Mouse (Mus musculus): ENCODE data around the gene Zcchc14. TPM values are rescaled to one million over a fixed set of nuclear protein-coding genes. Genes with fewer than 3 reads are reported as not detected.

Gene Zcchc14
- polyA plus RNA-seq, 1 experiment from 2014 or later = 15.0 TPM

Other genes with a start within 250 kb of the Zcchc14 start
- gene 1700018B08Rik, start 108.6 kb downstream of the Zcchc14 start, polyA plus RNA-seq (2015; fragmentation: Nextera tagmentation; extraction: Ambion mirVana) = not detected in 2 replicates
- gene Fbxo31, start 74.1 kb downstream of the Zcchc14 start, polyA plus RNA-seq (2015; fragmentation: Nextera tagmentation; extraction: Ambion mirVana) = 16.4 and 18.0 TPM in 2 replicates
- gene Map1lc3b, start 62.5 kb downstream of the Zcchc14 start, polyA plus RNA-seq (2015; fragmentation: Nextera tagmentation; extraction: Ambion mirVana) = 197 and 206 TPM in 2 replicates
- 1.8 and 2.6 TPM in 2 replicates for gene Jph3, start 76.7 kb upstream of the Zcchc14 start, polyA plus RNA-seq (2015; fragmentation: Nextera tagmentation; extraction: Ambion mirVana)
- 31.9 and 34.4 TPM in 2 replicates for gene Klhdc4, start 176.7 kb upstream of the Zcchc14 start, polyA plus RNA-seq (2015; fragmentation: Nextera tagmentation; extraction: Ambion mirVana)